Mouse (Mus musculus): Measurements from ENCODE around the gene C77080.
A peak's percentile ranks its signal among the peaks of the same experiment; 100 is the strongest.

Gene C77080

GRCm38 (mm10) chr4:129266191-129266590 lies 5.0 kb upstream of the C77080 start:
- DNase-seq: no peak

- DNase-seq: peak; percentile 77
These were observed 2.2 kb upstream of the C77080 start for GRCm38 (mm10) chr4:129263225-129264021.

- no peak for DNase-seq
These were observed 526 bp downstream of the C77080 start for GRCm38 (mm10) chr4:129260678-129261077.

GRCm38 (mm10) chr4:129259101-129259500 lies 2.1 kb downstream of the C77080 start:
- DNase-seq: no peak

- DNase-seq: no peak
These were observed 4.5 kb downstream of the C77080 start for GRCm38 (mm10) chr4:129256450-129257380.

- no peak for DNase-seq
These were observed 6.6 kb downstream of the C77080 start for GRCm38 (mm10) chr4:129254571-129254970.

GRCm38 (mm10) chr4:129252492-129252891 lies 8.7 kb downstream of the C77080 start:
- no peak for DNase-seq

GRCm38 (mm10) chr4:129251482-129252125 lies 9.6 kb downstream of the C77080 start:
- no peak for DNase-seq

- peak; percentile 72 for DNase-seq
These were observed 10.3 kb downstream of the C77080 start for GRCm38 (mm10) chr4:129250759-129251481.

GRCm38 (mm10) chr4:129249288-129249687 lies 11.9 kb downstream of the C77080 start:
- DNase-seq: no peak

- DNase-seq: peak; percentile 39
These were observed 12.9 kb downstream of the C77080 start for GRCm38 (mm10) chr4:129248243-129248767.

- DNase-seq: peak; percentile 47
These were observed 13.6 kb downstream of the C77080 start for GRCm38 (mm10) chr4:129247381-129248242.

- DNase-seq: no peak
These were observed 14.6 kb downstream of the C77080 start for GRCm38 (mm10) chr4:129246360-129247301.

- no peak for DNase-seq
These were observed 16.4 kb downstream of the C77080 start for GRCm38 (mm10) chr4:129244802-129245201.

GRCm38 (mm10) chr4:129242761-129243160 lies 18.4 kb downstream of the C77080 start:
- no peak for DNase-seq

GRCm38 (mm10) chr4:129242327-129242726 lies 18.9 kb downstream of the C77080 start:
- no peak for DNase-seq

GRCm38 (mm10) chr4:129241898-129242297 lies 19.3 kb downstream of the C77080 start:
- DNase-seq: no peak

- peak; percentile 86 for DNase-seq
These were observed 22.1 kb downstream of the C77080 start for GRCm38 (mm10) chr4:129239075-129239474.

GRCm38 (mm10) chr4:129238579-129239016 lies 22.6 kb downstream of the C77080 start:
- peak; percentile 66 for DNase-seq
